Mouse (Mus musculus): Measurements from ENCODE around the gene Gaa.
A peak's percentile ranks its signal among the peaks of the same experiment; 100 is the strongest.

The Gaa gene

DNA sequence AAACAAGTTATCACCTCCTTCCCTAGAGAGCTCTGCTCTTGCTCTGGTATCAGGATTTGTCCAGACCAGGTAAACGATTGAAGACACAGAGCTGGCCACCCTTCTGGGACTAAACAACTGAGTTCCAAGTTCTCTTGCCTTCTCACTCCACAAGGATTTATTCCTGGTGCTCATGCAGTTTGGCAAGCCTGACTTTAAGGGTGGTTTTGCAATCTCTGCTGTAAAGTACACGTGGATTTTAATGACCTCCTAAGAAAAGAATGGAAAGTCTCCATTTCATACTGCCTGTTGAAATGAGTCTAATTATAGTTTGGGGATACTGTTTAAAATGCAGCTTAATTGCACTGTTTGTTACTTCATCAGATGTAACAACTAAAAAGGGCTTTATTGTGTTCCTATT is 33.3 kb downstream of the Gaa start:
- DNase-seq (ENCODE audit: low read depth, low spot score): no peak

DNA sequence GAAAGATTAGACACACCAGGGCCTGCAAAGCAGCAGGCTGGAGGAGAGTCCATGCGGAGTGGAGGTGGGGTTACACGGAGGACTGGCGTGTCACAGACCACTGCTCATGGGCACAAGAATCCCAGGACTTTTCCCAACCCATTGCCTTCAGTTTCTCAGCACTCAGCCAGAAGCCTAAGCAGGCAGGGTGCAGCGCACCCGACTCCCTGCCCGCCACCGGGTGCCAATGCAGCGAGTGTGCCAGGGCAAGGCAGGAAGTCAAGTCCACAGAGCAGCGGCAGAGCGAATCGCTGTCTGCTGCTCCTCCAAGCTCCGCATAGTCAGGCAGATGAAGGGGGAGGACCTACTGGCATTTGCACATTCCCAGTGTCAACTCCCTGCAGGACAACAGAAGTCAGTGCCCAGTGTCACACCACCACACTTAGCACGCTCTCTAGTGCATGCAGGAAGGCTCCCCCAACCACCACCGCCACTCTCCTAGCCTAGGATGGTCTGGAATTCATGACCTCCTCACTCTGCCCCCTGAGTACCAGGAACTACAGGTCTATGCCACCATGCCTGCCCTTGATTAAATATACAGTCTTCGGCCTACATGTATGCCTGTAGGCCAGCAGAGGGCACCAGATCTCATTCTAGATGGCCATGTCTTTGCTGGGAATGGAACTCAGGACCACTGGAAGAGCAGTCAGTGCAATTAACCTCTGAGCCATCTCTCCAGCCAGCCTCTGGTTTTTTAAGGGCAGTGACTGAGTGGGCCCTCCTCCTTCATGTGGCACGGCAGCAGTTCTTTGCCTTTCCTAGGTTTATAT is 37.4 kb downstream of the Gaa start:
- peak; percentile 79 for DNase-seq (ENCODE audit: low read depth, low spot score)

DNA sequence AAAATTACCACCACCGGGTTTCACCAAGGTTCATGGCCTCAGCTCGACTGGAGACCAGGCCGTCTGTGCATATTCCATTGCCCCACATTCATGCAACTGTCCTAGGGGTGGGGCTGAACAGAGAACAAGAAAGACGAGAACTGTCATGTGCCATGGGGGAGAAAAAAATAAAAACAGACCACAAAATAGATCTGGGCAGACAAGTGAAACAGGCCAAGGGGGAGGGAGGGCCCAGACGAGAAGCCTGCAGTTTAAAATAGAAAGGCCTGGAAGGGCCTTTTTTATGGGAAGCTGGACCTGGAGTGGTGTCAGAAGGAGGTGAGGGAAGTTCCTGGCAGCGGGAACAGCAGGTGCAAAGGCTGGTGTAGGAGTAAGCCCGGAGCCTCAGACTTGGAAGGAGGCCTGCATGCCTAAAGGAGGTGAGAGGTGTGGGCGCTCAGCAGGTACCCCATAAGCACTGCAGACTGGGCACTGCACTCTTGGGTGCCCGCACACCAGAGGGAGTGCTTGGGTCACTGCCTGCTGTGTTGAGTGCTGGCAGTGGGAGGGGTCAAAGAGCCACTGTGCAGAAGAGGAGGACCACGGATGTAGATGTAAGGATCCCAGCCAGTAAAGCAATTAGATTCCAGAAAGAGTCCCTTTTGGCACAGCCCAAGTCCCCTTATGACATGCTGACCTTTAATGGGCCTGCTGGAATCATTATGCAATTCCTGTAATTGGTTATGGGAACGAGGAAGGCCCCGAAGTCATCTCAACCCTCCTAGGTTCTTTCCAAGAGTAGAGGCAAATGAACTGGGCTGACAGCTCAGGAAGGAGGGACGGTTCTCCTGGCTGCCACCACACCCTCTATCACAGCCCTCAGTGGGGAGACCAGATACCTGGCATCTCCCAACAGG is 39.3 kb downstream of the Gaa start:
- no peak for DNase-seq (ENCODE audit: low read depth, low spot score)

DNA sequence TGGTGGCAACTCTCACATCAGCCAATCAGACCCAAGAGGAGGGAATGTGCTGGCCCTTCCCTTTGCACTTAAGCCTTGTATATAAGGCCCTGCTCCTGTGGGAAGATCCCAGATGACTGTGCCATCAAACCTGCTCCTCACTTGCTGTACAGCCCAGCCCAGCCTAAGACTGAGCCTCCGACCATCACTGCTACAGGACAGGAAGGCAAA is 39.9 kb downstream of the Gaa start, which contains the start of gene Card14:
Gene Card14, plus strand, starts transcription at position 111 of the 210 bp plus-strand sequence.
- no peak for DNase-seq (ENCODE audit: low read depth, low spot score)

DNA sequence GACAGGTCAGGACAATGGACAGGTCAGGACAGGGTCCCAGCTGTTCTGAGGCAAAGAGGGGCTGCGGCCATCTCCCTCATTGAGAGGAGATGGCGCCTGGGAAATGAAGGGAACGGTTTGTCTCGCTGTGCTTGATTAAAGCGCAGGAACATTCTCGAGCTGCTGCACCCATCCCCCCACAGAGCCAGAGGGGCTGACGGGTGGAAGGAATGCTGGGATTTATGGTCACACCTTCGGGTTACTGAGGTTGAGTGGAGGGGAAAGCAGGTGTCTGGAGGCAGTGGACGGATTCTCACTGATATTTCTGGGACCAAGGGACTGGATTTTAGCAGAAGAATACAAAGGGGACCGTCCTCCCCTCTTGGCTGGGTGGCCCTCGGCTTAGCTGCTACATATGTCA is 40.2 kb downstream of the Gaa start:
- no peak for DNase-seq (ENCODE audit: low read depth, low spot score)

DNA sequence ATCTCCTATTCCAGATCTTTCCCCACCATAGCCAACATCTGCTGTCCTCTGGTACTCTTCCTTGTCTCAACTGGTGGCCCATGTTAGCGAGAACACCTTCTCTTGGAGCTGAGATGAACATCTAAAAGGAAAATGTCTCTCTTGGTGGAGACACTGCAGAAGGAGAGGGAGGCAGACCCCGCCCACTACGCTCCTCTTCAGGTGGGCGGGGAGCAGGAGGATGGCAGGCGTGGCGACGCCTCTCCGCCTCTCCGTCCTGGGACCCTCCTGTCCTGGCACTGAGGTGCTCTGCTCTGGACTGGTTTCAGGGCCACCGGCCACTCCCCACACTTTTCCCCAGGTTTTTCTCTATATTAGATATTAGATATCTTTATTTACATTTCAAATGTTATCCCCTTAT is 42.9 kb downstream of the Gaa start:
- no peak for DNase-seq (ENCODE audit: low read depth, low spot score)

DNA sequence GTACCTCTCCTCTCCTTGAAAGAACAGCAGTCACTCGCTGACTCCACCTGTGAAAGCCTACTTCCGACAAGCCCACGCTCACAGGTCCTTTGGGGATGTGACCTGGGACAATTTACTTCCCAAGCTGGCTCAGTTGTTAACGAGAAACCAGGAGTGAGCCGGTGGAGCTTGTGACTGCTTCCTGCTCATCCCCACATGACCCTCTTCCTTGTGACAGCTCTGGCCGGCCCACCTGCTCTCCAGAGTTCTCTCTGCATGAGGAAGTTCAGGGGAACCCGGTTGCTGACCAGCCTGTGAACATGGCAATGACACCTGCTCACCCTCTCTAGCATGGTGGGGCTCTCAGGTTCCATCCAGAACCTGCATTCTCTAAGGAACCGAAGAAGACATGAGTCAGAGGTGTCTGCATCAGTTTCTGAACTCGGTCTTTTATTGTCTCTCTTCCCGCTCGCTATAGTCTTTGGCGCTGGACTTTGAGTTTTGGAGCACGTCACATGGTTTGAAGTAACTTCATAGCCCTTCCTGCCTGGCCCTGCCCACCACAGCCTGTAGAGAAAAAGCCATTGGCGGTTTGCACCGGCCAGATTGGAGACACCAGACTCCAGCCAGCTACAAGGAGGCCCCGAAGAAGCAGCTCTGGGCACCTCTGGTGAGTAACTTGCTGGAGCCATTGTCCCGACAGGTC is 46.7 kb downstream of the Gaa start:
- no peak for DNase-seq (ENCODE audit: low read depth, low spot score)

DNA sequence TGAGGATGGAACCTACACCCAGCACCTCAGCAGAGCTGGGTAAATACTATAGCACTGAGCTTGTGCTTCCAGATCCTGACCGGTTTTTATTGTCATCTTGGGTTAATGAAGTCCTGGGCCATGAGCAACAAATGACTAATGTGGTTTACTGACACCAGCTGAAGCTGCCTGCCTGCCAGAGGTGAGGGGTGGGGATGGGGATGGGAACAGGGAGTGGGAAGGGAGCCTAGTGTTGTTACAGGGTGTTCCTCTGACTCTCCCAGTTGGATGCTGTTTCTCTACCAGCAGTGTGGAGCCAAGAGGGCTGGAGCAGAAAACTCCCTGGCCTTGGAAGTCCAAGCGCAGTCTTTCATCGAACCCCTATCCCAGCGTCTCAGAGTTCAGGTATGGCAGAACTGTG is 49.0 kb downstream of the Gaa start:
- DNase-seq (ENCODE audit: low read depth, low spot score): no peak

DNA sequence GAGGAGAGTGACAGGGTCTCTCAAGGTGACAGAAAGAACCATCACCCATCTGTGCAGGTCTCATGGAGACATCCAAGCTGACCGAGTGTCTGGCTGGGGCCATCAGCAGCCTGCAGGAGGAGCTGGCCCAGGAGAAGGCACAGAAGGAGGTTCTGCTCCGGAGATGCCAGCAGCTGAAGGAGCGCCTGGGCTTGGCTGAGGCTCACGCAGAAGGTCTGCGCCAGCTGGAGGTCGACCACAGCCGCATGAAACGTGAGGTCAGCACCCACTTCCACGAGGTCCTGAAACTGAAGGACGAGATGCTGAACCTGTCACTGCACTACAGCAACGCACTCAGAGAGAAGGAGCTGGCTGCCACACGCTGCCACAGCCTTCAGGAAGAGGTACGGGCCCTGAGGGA is 54.8 kb downstream of the Gaa start:
- DNase-seq (ENCODE audit: low read depth, low spot score): no peak

DNA sequence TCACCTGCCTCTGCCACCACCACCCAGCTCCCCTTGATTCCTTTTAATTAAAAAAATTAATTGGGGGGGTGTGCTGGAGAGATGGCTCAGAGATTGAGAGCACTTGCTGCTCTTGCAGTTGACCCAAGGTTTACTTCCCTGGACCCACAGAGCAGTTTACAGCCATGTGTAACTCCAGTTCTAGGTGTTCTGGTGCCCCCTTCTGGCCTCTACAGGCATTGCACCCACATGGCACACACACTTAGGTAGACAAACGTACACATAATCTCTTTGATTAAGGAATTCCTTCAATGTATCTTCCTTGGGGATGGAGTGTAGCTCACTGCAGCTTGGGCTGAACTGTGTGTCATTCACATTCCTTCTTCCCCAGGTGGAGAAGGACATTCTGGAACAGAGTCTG is 57.4 kb downstream of the Gaa start:
- DNase-seq (ENCODE audit: low read depth, low spot score): no peak

DNA sequence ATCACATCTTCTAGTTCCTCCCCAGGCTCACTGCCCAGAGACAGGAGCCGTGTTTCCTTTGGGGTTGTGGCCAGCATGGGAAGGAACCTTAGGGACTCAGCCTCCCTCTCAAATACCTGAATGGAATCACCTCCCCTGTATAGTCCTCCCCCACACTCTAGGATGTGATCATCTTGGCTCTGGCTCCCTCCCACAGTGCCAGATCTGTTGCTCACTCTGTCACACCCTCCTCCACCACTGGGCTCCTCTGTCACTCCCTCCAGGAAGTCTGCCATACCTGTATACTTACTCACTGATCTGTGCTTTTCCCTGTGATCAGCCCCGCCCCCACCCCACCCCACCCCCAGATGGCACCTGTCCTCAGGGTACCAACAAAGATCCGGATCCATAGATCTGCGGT is 62.9 kb downstream of the Gaa start:
- no peak for DNase-seq (ENCODE audit: low read depth, low spot score)

DNA sequence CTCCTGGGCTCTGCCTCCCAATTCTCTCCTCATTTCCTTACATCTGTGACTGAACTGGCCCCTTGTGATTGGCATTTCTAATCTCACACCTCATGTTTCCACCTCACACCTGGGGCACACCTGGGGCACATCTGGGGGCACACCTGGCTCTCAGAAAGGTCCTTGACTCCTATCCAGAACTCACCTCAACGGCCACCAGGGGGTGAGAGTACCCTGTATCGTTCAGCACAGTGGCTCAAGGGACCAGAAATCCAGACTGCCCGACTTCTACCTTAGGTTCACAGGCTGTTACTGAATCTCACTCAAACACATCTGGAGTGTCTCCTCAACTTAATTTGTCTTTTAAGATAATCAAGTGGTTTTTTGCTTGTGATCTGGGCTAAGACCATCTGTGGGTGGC is 64.3 kb downstream of the Gaa start:
- DNase-seq (ENCODE audit: low read depth, low spot score): no peak

Measured in WW6 (cell line).